Mouse (Mus musculus): ENCODE data around the gene Mindy4.

DNA sequence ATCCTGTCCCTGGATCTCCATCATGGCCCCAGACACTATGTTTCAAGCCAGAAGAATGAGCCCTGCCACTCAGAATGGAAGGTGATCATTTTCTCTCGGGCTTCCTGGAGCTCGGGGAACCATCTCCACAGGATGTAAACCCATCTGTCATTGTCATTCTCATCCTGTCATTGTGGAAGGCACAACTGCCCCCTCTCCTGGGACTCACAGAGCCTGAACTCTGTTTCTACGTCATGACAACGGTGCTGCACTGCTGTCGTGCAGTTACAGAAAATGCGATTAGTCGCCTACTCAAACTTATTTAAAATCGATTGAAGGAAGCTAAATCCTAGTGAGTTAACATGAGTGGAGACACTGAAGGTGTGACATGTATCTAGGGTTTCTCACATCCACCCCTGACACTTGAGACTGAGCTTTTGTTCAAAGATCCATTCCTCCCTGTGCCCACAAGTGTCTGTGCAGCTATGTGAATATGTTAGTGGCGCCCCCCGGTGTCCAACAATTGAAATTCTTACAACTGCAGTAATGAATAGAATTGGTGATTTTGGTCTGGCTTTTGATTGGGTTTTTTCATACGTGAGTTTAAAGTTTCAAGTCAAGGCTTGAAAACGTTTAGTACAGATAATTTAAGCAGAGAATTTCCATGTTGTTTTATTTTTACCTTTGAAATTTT is 26.0 kb upstream of the Mindy4 start:
- TF ChIP-seq CTCF (IDR thresholded peaks at IDR 0.05 in 2 of 3, conservative IDR thresholded peaks at IDR 0.05 in 1 of 3; ENCODE audit: control insufficient read depth in 1 of 3, insufficient read depth in 1 of 3, low read depth in 2 of 3, low read length in 3 of 3, poor library complexity in 1 of 3, severe bottlenecking in 1 of 3) (peak; percentile 44 to 66 (median 47)), EP300 (IDR thresholded peaks at IDR 0.05; ENCODE audit: low read depth in 1 of 2, low read length in 2 of 2) (no peak), RCOR1 (IDR thresholded peaks at IDR 0.05; ENCODE audit: low read depth, low read length) (no peak), USF1 (IDR thresholded peaks at IDR 0.05; ENCODE audit: low read depth, low read length) (no peak), MAZ (IDR thresholded peaks at IDR 0.05; ENCODE audit: low read depth, low read length) (no peak), MAX (IDR thresholded peaks at IDR 0.05; ENCODE audit: low read length) (no peak), POLR2A (IDR thresholded peaks at IDR 0.05; ENCODE audit: control insufficient read depth in 1 of 2, insufficient read depth in 1 of 2, low read depth in 1 of 2, low read length in 2 of 2, poor library complexity in 1 of 2) (no peak), MEF2A (IDR thresholded peaks at IDR 0.05; ENCODE audit: extremely low read depth, insufficient replicate concordance, low read depth, low read length, poor library complexity, severe bottlenecking) (no peak), GATA1 (IDR thresholded peaks at IDR 0.05; ENCODE audit: low read depth, low read length) (no peak), ZNF384 (IDR thresholded peaks at IDR 0.05; ENCODE audit: low read depth, low read length) (no peak), POLR2AphosphoS5 (IDR thresholded peaks at IDR 0.05; ENCODE audit: borderline replicate concordance, low read depth, low read length) (no peak)

Data from MEL (cell line).